Mouse (Mus musculus): Measurements from ENCODE around the gene Nrp2. TPM values are rescaled to one million over a fixed set of nuclear protein-coding genes. Genes with fewer than 3 reads are reported as not detected.
A peak's percentile ranks its signal among the peaks of the same experiment; 100 is the strongest.

Gene Nrp2
- polyA plus RNA-seq, 1 experiment: 17.1 TPM

- 72% methylated on average over 6 of the region's 6 CpGs for WGBS
Observed at GRCm38 (mm10) chr1:62719770-62720169, 16.7 kb downstream of the Nrp2 start.

GRCm38 (mm10) chr1:62720176-62720575 lies 17.1 kb downstream of the Nrp2 start:
- H3K27ac ChIP-seq (ENCODE audit: insufficient read depth, low read depth, low read length): peak overlapping the region; percentile 53
- TF ChIP-seq CTCF (conservative IDR thresholded peaks at IDR 0.05; ENCODE audit: insufficient read depth, insufficient read length, low read depth, low read length) (no peak), POLR2A (IDR thresholded peaks at IDR 0.05; ENCODE audit: low read depth, low read length) (no peak)
- WGBS: 72% methylated on average over 3 of the region's 3 CpGs
- peaks cover 12% of the 10 kb centered on the region; the same call in 1 of the 2 replicates for H3K4me1 ChIP-seq (ENCODE audit: control insufficient read depth, insufficient read depth, low read length)
- no peaks in the 10 kb centered on the region for H3K36me3 ChIP-seq (ENCODE audit: control insufficient read depth, insufficient read depth, low read length)
- H3K4me3 ChIP-seq (ENCODE audit: insufficient read depth, low read depth, low read length): no peak overlapping the region
- no peak for DNase-seq
- H3K27me3 ChIP-seq (replicated peaks; ENCODE audit: control insufficient read depth, insufficient read depth, low read length): no peaks in the 10 kb centered on the region

More at GRCm38 (mm10) chr1:62719770-62720169, 16.7 kb downstream of the Nrp2 start:
- Histone ChIP-seq H3K27ac (ENCODE audit: insufficient read depth, low read depth, low read length) (peak overlapping the region; percentile 53; the same call in 1 of the 2 replicates), H3K27me3 (replicated peaks; ENCODE audit: control insufficient read depth, insufficient read depth, low read length) (no peaks in the 10 kb centered on the region), H3K36me3 (ENCODE audit: control insufficient read depth, insufficient read depth, low read length) (no peaks in the 10 kb centered on the region), H3K4me1 (ENCODE audit: control insufficient read depth, insufficient read depth, low read length) (peaks cover 8% of the 10 kb centered on the region; the same call in 1 of the 2 replicates), H3K4me3 (ENCODE audit: insufficient read depth, low read depth, low read length) (no peak overlapping the region)
- TF ChIP-seq CTCF (conservative IDR thresholded peaks at IDR 0.05; ENCODE audit: insufficient read depth, insufficient read length, low read depth, low read length) (no peak), POLR2A (IDR thresholded peaks at IDR 0.05; ENCODE audit: low read depth, low read length) (no peak)
- DNase-seq: no peak

GRCm38 (mm10) chr1:62720727-62721705 lies 17.9 kb downstream of the Nrp2 start:
- Histone ChIP-seq H3K36me3 (ENCODE audit: control insufficient read depth, insufficient read depth, low read length) (no peaks in the 10 kb centered on the region), H3K27ac (ENCODE audit: insufficient read depth, low read depth, low read length) (peak overlapping the region; percentile 80), H3K27me3 (replicated peaks; ENCODE audit: control insufficient read depth, insufficient read depth, low read length) (no peaks in the 10 kb centered on the region), H3K4me1 (ENCODE audit: control insufficient read depth, insufficient read depth, low read length) (peaks cover 11% of the 10 kb centered on the region; the same call in 1 of the 2 replicates), H3K4me3 (ENCODE audit: insufficient read depth, low read depth, low read length) (no peak overlapping the region)
- DNase-seq: peak; percentile 67
- TF ChIP-seq CTCF (conservative IDR thresholded peaks at IDR 0.05; ENCODE audit: insufficient read depth, insufficient read length, low read depth, low read length) (no peak), POLR2A (IDR thresholded peaks at IDR 0.05; ENCODE audit: low read depth, low read length) (no peak)
- 68% methylated on average over 13 of the region's 13 CpGs for WGBS

- TF ChIP-seq CTCF (conservative IDR thresholded peaks at IDR 0.05; ENCODE audit: insufficient read depth, insufficient read length, low read depth, low read length) (no peak), POLR2A (IDR thresholded peaks at IDR 0.05; ENCODE audit: low read depth, low read length) (no peak)
- H3K27ac ChIP-seq (ENCODE audit: insufficient read depth, low read depth, low read length): peak overlapping the region; percentile 80
- peaks cover 11% of the 10 kb centered on the region; the same call in 1 of the 2 replicates for H3K4me1 ChIP-seq (ENCODE audit: control insufficient read depth, insufficient read depth, low read length)
- H3K27me3 ChIP-seq (replicated peaks; ENCODE audit: control insufficient read depth, insufficient read depth, low read length): no peaks in the 10 kb centered on the region
- H3K36me3 ChIP-seq (ENCODE audit: control insufficient read depth, insufficient read depth, low read length): no peaks in the 10 kb centered on the region
- H3K4me3 ChIP-seq (ENCODE audit: insufficient read depth, low read depth, low read length): no peak overlapping the region
- DNase-seq: no peak
- WGBS: 66% methylated on average over 7 of the region's 7 CpGs
Observed at GRCm38 (mm10) chr1:62721706-62722187, 18.7 kb downstream of the Nrp2 start.

- Histone ChIP-seq H3K4me3 (ENCODE audit: insufficient read depth, low read depth, low read length) (no peak overlapping the region), H3K36me3 (ENCODE audit: control insufficient read depth, insufficient read depth, low read length) (no peaks in the 10 kb centered on the region), H3K27ac (ENCODE audit: insufficient read depth, low read depth, low read length) (no peak overlapping the region), H3K27me3 (replicated peaks; ENCODE audit: control insufficient read depth, insufficient read depth, low read length) (no peaks in the 10 kb centered on the region), H3K4me1 (ENCODE audit: control insufficient read depth, insufficient read depth, low read length) (peaks cover 11% of the 10 kb centered on the region; the same call in 1 of the 2 replicates)
- DNase-seq: no peak
- TF ChIP-seq CTCF (conservative IDR thresholded peaks at IDR 0.05; ENCODE audit: insufficient read depth, insufficient read length, low read depth, low read length): peak; percentile 78
- TF ChIP-seq POLR2A (IDR thresholded peaks at IDR 0.05; ENCODE audit: low read depth, low read length): no peak
- WGBS: 80% methylated on average over 8 of the region's 8 CpGs
Observed at GRCm38 (mm10) chr1:62722526-62722925, 19.4 kb downstream of the Nrp2 start.

GRCm38 (mm10) chr1:62723891-62724290 lies 20.8 kb downstream of the Nrp2 start:
- DNase-seq: no peak
- Histone ChIP-seq H3K36me3 (ENCODE audit: control insufficient read depth, insufficient read depth, low read length) (no peaks in the 10 kb centered on the region), H3K4me3 (ENCODE audit: insufficient read depth, low read depth, low read length) (no peak overlapping the region), H3K27ac (ENCODE audit: insufficient read depth, low read depth, low read length) (peak overlapping the region; percentile 64), H3K27me3 (replicated peaks; ENCODE audit: control insufficient read depth, insufficient read depth, low read length) (no peaks in the 10 kb centered on the region), H3K4me1 (ENCODE audit: control insufficient read depth, insufficient read depth, low read length) (peaks cover 11% of the 10 kb centered on the region; the same call in 1 of the 2 replicates)
- 69% methylated on average over 5 of the region's 5 CpGs for WGBS
- TF ChIP-seq CTCF (conservative IDR thresholded peaks at IDR 0.05; ENCODE audit: insufficient read depth, insufficient read length, low read depth, low read length) (no peak), POLR2A (IDR thresholded peaks at IDR 0.05; ENCODE audit: low read depth, low read length) (no peak)

All from kidney, adult 2 months (tissue).